Mouse (Mus musculus) lung, postnatal 0 days (tissue): Measurements from ENCODE around the gene Mgst2. TPM values are rescaled to one million over a fixed set of nuclear protein-coding genes. Genes with fewer than 3 reads are reported as not detected.

ENCODE experiments used
- ATAC-seq: fragments of 200-750 bp; cut with Nextera tagmentation; 2 replicates; pipeline ENCODE4 v1.8.0; 2017; ENCODE audit warnings: moderate library complexity
- DNase-seq: peaks from one replicate; pipeline ENCODE4 v3.0.0-alpha.2; 2016; ENCODE audit warnings: low spot score
- H3K27ac ChIP-seq: fragments of 300-500 bp; sonication (generic); 2 replicates; pipeline ENCODE4 v1.5.1; 2014; ENCODE audit warnings: antibody characterized with exemption, mild to moderate bottlenecking, low read length, mixed read lengths
- H3K27me3 ChIP-seq: fragments of 300-500 bp; sonication (generic); replicated peaks from 2 replicates; pipeline ENCODE4 v1.6.1; 2014; ENCODE audit warnings: low read length, mixed read lengths; ENCODE audit not compliant: insufficient read depth
- H3K36me3 ChIP-seq: fragments of 300-500 bp; sonication (generic); 2 replicates; pipeline ENCODE4 v1.6.1; 2014; ENCODE audit warnings: low read length, mixed read lengths; ENCODE audit not compliant: insufficient read depth
- H3K4me1 ChIP-seq: fragments of 300-500 bp; sonication (generic); 2 replicates; pipeline ENCODE4 v1.6.1; 2014; ENCODE audit warnings: antibody characterized with exemption, low read depth, low read length, mixed read lengths; ENCODE audit not compliant: insufficient read depth
- H3K4me2 ChIP-seq: fragments of 300-500 bp; sonication (generic); replicated peaks from 2 replicates; pipeline ENCODE4 v1.6.1; 2014; ENCODE audit warnings: low read depth, mild to moderate bottlenecking, low read length, moderate library complexity, mixed read lengths
- H3K4me3 ChIP-seq: fragments of 300-500 bp; sonication (generic); 2 replicates; pipeline ENCODE4 v1.5.1; 2014; ENCODE audit warnings: low read depth, low read length
- H3K9ac ChIP-seq: fragments of 300-500 bp; sonication (generic); replicated peaks from 2 replicates; pipeline ENCODE4 v1.6.1; 2014; ENCODE audit warnings: low read depth, mild to moderate bottlenecking
- H3K9me3 ChIP-seq: fragments of 300-500 bp; sonication (generic); 2 replicates; pipeline ENCODE4 v1.6.1; 2016; ENCODE audit warnings: low read length, mixed read lengths
- CTCF ChIP-seq: IDR thresholded peaks from 2 replicates; pipeline ENCODE4 v1.5.1; 2016; ENCODE audit warnings: antibody characterized with exemption, mild to moderate bottlenecking
- EP300 ChIP-seq: IDR thresholded peaks from 2 replicates; pipeline ENCODE4 v1.6.1; 2016; ENCODE audit warnings: antibody characterized with exemption, mild to moderate bottlenecking, control low read depth
- WGBS: fragments of 180-500 bp; shearing (Covaris S2); extraction: QIAGEN DNeasy Blood & Tissue Kit; methylation state at CpG from one replicate; pipeline ENCODE4 v1.1.7; 2014; 5-methylcytosine and 5-hydroxymethylcytosine counted together
- polyA plus RNA-seq: library from polyadenylated mRNA; unstranded; fragments of >200 nt; fragmentation: Nextera tagmentation; extraction: Ambion mirVana; gene quantifications from 2 replicates; pipeline ENCODE4 v1.2.1, GENCODE M21; 2015

The Mgst2 gene
- polyA plus RNA-seq, 1 experiment from 2014 or later: 8.6 TPM

- Histone ChIP-seq H3K36me3 (no peaks in the 10 kb centered on the region), H3K9ac (no peak overlapping the region), H3K4me2 (no peak overlapping the region), H3K9me3 (no peaks in the 10 kb centered on the region), H3K27ac (no peak overlapping the region), H3K4me3 (no peak overlapping the region), H3K4me1 (no peaks in the 10 kb centered on the region), H3K27me3 (no peaks in the 10 kb centered on the region)
- TF ChIP-seq CTCF (no peak), EP300 (no peak)
- WGBS: 57% methylated on average over 4 of the region's 4 CpGs
- no peak for ATAC-seq
- DNase-seq: no peak
These were observed 12.5 kb downstream of the Mgst2 start for GRCm38 (mm10) chr3:51672631-51673030.

- no peak overlapping the region for H3K4me2 ChIP-seq
- H3K9me3 ChIP-seq: no peaks in the 10 kb centered on the region
- no peaks in the 10 kb centered on the region for H3K36me3 ChIP-seq
- 62% methylated on average over 21 of the region's 21 CpGs for WGBS
- H3K4me1 ChIP-seq: no peaks in the 10 kb centered on the region
- no peak overlapping the region for H3K9ac ChIP-seq
- DNase-seq (peak; percentile 73), ATAC-seq (peak; percentile 56)
- TF ChIP-seq EP300: no peak
- TF ChIP-seq CTCF: peak; percentile 76
- no peaks in the 10 kb centered on the region for H3K27me3 ChIP-seq
- H3K4me3 ChIP-seq: no peak overlapping the region
- no peak overlapping the region for H3K27ac ChIP-seq
These were observed 13.4 kb downstream of the Mgst2 start for GRCm38 (mm10) chr3:51673408-51674086.

GRCm38 (mm10) chr3:51674963-51675362 lies 14.8 kb downstream of the Mgst2 start:
- Histone ChIP-seq H3K36me3 (no peaks in the 10 kb centered on the region), H3K4me2 (no peak overlapping the region), H3K9ac (no peak overlapping the region), H3K4me3 (no peak overlapping the region), H3K9me3 (no peaks in the 10 kb centered on the region), H3K4me1 (no peaks in the 10 kb centered on the region), H3K27me3 (no peaks in the 10 kb centered on the region), H3K27ac (no peak overlapping the region)
- TF ChIP-seq EP300 (no peak), CTCF (no peak)
- DNase-seq (no peak), ATAC-seq (no peak)
- 75% methylated on average over 3 of the region's 3 CpGs for WGBS

GRCm38 (mm10) chr3:51685539-51685938 lies 25.4 kb downstream of the Mgst2 start:
- Histone ChIP-seq H3K9ac (no peak overlapping the region), H3K9me3 (no peaks in the 10 kb centered on the region), H3K27ac (no peak overlapping the region), H3K36me3 (peaks cover 9% of the 10 kb centered on the region; the same call in 1 of the 2 replicates), H3K4me1 (no peaks in the 10 kb centered on the region), H3K4me2 (no peak overlapping the region), H3K27me3 (no peaks in the 10 kb centered on the region), H3K4me3 (no peak overlapping the region)
- ATAC-seq: no peak
- TF ChIP-seq CTCF (no peak), EP300 (no peak)
- WGBS: 95% methylated on average over 6 of the region's 6 CpGs
- no peak for DNase-seq

GRCm38 (mm10) chr3:51686316-51686715 lies 26.2 kb downstream of the Mgst2 start:
- no peaks in the 10 kb centered on the region for H3K9me3 ChIP-seq
- TF ChIP-seq CTCF: no peak
- no peak for TF ChIP-seq EP300
- DNase-seq (no peak), ATAC-seq (no peak)
- WGBS: 90% methylated on average over 6 of the region's 6 CpGs
- H3K4me2 ChIP-seq: no peak overlapping the region
- peaks cover 11% of the 10 kb centered on the region; the same call in 1 of the 2 replicates for H3K36me3 ChIP-seq
- H3K4me1 ChIP-seq: no peaks in the 10 kb centered on the region
- no peak overlapping the region for H3K27ac ChIP-seq
- H3K4me3 ChIP-seq: no peak overlapping the region
- no peak overlapping the region for H3K9ac ChIP-seq
- no peaks in the 10 kb centered on the region for H3K27me3 ChIP-seq

GRCm38 (mm10) chr3:51686791-51687190 lies 26.6 kb downstream of the Mgst2 start:
- DNase-seq: no peak
- ATAC-seq: no peak
- Histone ChIP-seq H3K9me3 (no peaks in the 10 kb centered on the region), H3K9ac (no peak overlapping the region), H3K36me3 (peaks cover 11% of the 10 kb centered on the region; the same call in 1 of the 2 replicates), H3K4me3 (no peak overlapping the region), H3K4me2 (no peak overlapping the region), H3K4me1 (no peaks in the 10 kb centered on the region), H3K27me3 (no peaks in the 10 kb centered on the region), H3K27ac (no peak overlapping the region)
- TF ChIP-seq EP300 (no peak), CTCF (no peak)
- WGBS: 77% methylated on average over 6 of the region's 6 CpGs
